Mouse (Mus musculus) hindbrain, embryonic 13.5 days (tissue): Measurements from ENCODE around the gene Gmnn. TPM values are rescaled to one million over a fixed set of nuclear protein-coding genes. Genes with fewer than 3 reads are reported as not detected.
"Not testable (repeated sequence)": the region's sequence is repeated elsewhere in the genome, so short reads cannot be mapped to it uniquely, and the experiment has no call there.

Source experiments
- ATAC-seq: fragments of 200-750 bp; cut with Nextera tagmentation; 2 replicates; pipeline ENCODE4 v1.8.0; 2017; ENCODE audit warnings: moderate TSS enrichment; ENCODE audit not compliant: low FRiP score
- H3K27ac ChIP-seq: fragments of 300-500 bp; sonication (generic); 2 replicates; pipeline ENCODE4 v1.5.1; 2015; ENCODE audit warnings: inconsistent platforms, mild to moderate bottlenecking, moderate library complexity
- H3K27me3 ChIP-seq: fragments of 300-500 bp; sonication (generic); 2 replicates; pipeline ENCODE4 v1.6.1; 2015; ENCODE audit warnings: mild to moderate bottlenecking, inconsistent platforms
- H3K36me3 ChIP-seq: fragments of 300-500 bp; sonication (generic); 2 replicates; pipeline ENCODE4 v1.6.1; 2015; ENCODE audit warnings: mild to moderate bottlenecking, inconsistent platforms
- H3K4me1 ChIP-seq: fragments of 300-500 bp; sonication (generic); replicated peaks from 2 replicates; pipeline ENCODE4 v1.6.1; 2015; ENCODE audit warnings: inconsistent platforms
- H3K4me2 ChIP-seq: fragments of 300-500 bp; sonication (generic); 2 replicates; pipeline ENCODE4 v1.6.1; 2015; ENCODE audit warnings: inconsistent platforms, mild to moderate bottlenecking, moderate library complexity
- H3K4me3 ChIP-seq: fragments of 300-500 bp; sonication (generic); 2 replicates; pipeline ENCODE4 v1.5.1; 2015; ENCODE audit warnings: mild to moderate bottlenecking, inconsistent platforms
- H3K9ac ChIP-seq: fragments of 300-500 bp; sonication (generic); 2 replicates; pipeline ENCODE4 v1.6.1; 2015; ENCODE audit warnings: mild to moderate bottlenecking, inconsistent platforms
- H3K9me3 ChIP-seq: fragments of 300-500 bp; sonication (generic); 2 replicates; pipeline ENCODE4 v1.6.1; 2016; ENCODE audit warnings: inconsistent platforms
- WGBS: fragments of 180-500 bp; shearing (Covaris S2); methylation state at CpG from one replicate; pipeline ENCODE4 v1.1.7; 2015; 5-methylcytosine and 5-hydroxymethylcytosine counted together
- polyA plus RNA-seq: library from polyadenylated mRNA; unstranded; fragments of >200 nt; fragmentation: Nextera tagmentation; extraction: Ambion mirVana; gene quantifications from 2 replicates; pipeline ENCODE4 v1.2.1, GENCODE M21; 2015

The Gmnn gene
- polyA plus RNA-seq, 1 experiment from 2014 or later = 28.0 TPM

GRCm38 (mm10) chr13:24787477-24787876, 25.8 kb upstream of the Gmnn start:
- H3K36me3 ChIP-seq = no peaks in the 10 kb centered on the region
- H3K4me3 ChIP-seq = no peak overlapping the region
- H3K27me3 ChIP-seq = no peaks in the 10 kb centered on the region
- H3K4me2 ChIP-seq = no peak overlapping the region
- WGBS = 88% methylated on average over 5 of the region's 5 CpGs
- no peak overlapping the region for H3K9ac ChIP-seq
- no peaks in the 10 kb centered on the region for H3K9me3 ChIP-seq
- no peak for ATAC-seq
- H3K27ac ChIP-seq = no peak overlapping the region
- H3K4me1 ChIP-seq = no peaks in the 10 kb centered on the region

GRCm38 (mm10) chr13:24786014-24786490, 24.3 kb upstream of the Gmnn start:
- H3K36me3 ChIP-seq = no peaks in the 10 kb centered on the region
- no peaks in the 10 kb centered on the region for H3K9me3 ChIP-seq
- ATAC-seq = no peak
- H3K4me3 ChIP-seq = no peak overlapping the region
- peaks cover 7% of the 10 kb centered on the region for H3K4me1 ChIP-seq
- H3K9ac ChIP-seq = no peak overlapping the region
- no peaks in the 10 kb centered on the region for H3K27me3 ChIP-seq
- 48% methylated on average over 11 of the region's 11 CpGs for WGBS
- no peak overlapping the region for H3K27ac ChIP-seq
- H3K4me2 ChIP-seq = no peak overlapping the region

GRCm38 (mm10) chr13:24781916-24782315, 20.2 kb upstream of the Gmnn start:
- 66% methylated on average over 5 of the region's 5 CpGs for WGBS

DNA sequence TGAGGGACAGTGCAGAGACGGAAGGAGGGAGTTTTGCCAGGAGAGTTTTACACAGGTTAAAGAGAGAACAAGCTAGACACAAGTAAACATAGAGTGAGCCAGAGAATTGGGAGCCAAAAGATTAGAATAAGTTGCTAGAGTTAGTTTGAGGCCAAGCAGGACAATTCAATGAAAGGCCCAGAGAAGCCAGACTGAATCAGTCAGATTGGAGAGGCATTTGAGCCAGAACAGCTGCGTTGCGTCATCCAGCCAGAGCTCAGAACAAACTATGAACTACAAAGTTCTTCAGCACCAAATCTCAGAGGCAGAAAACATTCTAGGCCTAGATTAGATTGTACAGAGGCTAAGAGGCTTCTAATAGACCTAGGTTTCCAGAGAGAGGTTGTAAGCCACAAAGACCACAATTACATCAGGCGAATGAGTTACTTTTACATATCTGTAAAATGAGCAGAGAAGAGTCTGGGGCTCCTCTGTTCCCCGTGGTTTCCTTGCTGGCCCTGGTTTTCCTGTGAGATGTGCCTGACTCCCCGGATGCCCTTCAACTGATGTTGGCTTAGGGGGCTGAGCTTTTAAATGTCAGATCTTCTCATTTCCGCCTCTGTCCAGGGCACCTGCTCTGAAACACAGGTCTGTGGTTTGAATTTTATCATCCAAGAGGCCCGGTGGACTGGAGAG, 17.1 kb upstream of the Gmnn start:
- Histone ChIP-seq H3K36me3 (no peaks in the 10 kb centered on the region), H3K9me3 (no peaks in the 10 kb centered on the region), H3K27ac (no peak overlapping the region), H3K9ac (no peak overlapping the region), H3K4me3 (no peak overlapping the region), H3K4me1 (peaks cover 7% of the 10 kb centered on the region), H3K27me3 (no peaks in the 10 kb centered on the region), H3K4me2 (no peak overlapping the region)
- ATAC-seq = no peak
- WGBS = 88% methylated on average over 8 of the region's 8 CpGs

More at GRCm38 (mm10) chr13:24781916-24782315, 20.2 kb upstream of the Gmnn start:
- Histone ChIP-seq H3K4me2 (no peak overlapping the region), H3K36me3 (no peaks in the 10 kb centered on the region), H3K4me1 (peaks cover 7% of the 10 kb centered on the region), H3K4me3 (no peak overlapping the region), H3K27me3 (no peaks in the 10 kb centered on the region), H3K9ac (no peak overlapping the region), H3K27ac (no peak overlapping the region), H3K9me3 (no peaks in the 10 kb centered on the region)
- no peak for ATAC-seq

GRCm38 (mm10) chr13:24778026-24778425, 16.3 kb upstream of the Gmnn start:
- WGBS = 84% methylated on average over 2 of the region's 2 CpGs
- Histone ChIP-seq H3K9ac (no peak overlapping the region), H3K36me3 (no peaks in the 10 kb centered on the region), H3K9me3 (no peaks in the 10 kb centered on the region), H3K4me3 (no peak overlapping the region), H3K27me3 (no peaks in the 10 kb centered on the region), H3K4me1 (peaks cover 7% of the 10 kb centered on the region), H3K27ac (no peak overlapping the region), H3K4me2 (no peak overlapping the region)
- ATAC-seq = no peak

DNA sequence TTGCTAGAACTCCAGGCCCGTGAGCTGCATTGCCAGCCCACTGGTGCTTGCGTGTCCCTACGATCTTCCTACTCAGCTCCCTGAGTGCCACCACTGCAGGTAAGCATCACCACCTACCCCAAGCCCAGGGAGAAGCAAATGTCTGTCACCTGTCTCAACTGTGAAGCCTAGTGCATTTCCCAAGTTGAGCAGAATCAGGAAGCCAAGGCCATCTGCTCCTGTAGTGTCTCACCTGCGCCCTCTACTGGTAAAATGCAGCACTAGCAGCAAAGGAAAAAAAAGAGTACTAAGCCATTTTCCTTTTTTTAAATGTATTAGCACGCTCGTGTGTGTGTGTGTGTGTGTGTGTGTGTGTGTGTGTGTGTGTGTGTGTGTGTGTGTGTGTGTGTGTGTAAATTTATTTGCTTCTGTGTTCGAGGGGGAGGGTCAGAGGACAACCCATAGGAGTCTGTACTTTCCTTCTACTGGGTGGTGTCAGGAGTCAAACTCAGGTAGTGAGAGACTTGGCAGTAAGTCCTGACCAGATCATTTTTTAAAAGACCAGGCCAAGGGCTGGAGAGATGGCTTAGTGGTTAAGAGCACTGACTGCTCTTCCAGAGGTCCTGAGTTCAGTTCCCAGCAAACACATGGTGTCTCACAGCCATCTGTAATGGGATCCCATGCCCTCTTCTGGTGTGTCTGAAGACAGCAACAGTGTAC, 14.6 kb upstream of the Gmnn start:
- Histone ChIP-seq H3K36me3 (no peaks in the 10 kb centered on the region), H3K4me2 (no peak overlapping the region), H3K9ac (no peak overlapping the region), H3K27me3 (no peaks in the 10 kb centered on the region), H3K27ac (no peak overlapping the region), H3K4me3 (no peak overlapping the region), H3K9me3 (no peaks in the 10 kb centered on the region), H3K4me1 (no peaks in the 10 kb centered on the region)
- 52% methylated on average over 7 of the region's 7 CpGs for WGBS
- no peak for ATAC-seq

DNA sequence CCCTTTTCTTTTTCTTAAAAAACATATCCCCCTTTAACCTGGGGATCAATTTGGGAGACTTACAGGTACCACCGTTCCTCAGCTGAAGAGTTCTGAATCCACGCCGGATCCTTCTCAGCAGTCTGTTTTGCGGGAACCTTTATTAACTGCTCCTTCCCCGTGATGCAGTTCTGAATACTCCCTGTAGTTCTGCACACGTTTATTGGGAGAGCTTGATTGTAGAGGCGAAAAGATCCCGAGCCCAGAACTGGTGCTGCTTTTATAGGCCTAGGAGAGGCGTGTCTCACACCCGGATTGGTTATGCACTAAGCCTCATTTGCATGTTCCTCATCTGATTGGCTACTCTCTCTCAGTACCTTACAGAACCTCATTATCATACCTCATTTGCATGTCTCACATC, 9.8 kb upstream of the Gmnn start:
- H3K9ac ChIP-seq, H3K4me3 ChIP-seq, H3K4me2 ChIP-seq, H3K4me1 ChIP-seq, H3K9me3 ChIP-seq, ATAC-seq, H3K27me3 ChIP-seq, H3K36me3 ChIP-seq, H3K27ac ChIP-seq: not testable (repeated sequence)
- WGBS = 94% methylated on average over 10 of the region's 10 CpGs

GRCm38 (mm10) chr13:24767809-24768208, 6.1 kb upstream of the Gmnn start:
- not testable (repeated sequence) for H3K9me3 ChIP-seq, H3K27ac ChIP-seq, H3K4me3 ChIP-seq, H3K27me3 ChIP-seq, H3K36me3 ChIP-seq, H3K9ac ChIP-seq, H3K4me1 ChIP-seq, ATAC-seq, H3K4me2 ChIP-seq
- 83% methylated on average over 4 of the region's 4 CpGs for WGBS

- H3K9ac ChIP-seq = peak overlapping the region; percentile 65; the same call in 1 of the 2 replicates
- peaks cover 5% of the 10 kb centered on the region for H3K4me1 ChIP-seq
- no peak for ATAC-seq
- WGBS = 45% methylated on average over 4 of the region's 4 CpGs
- H3K4me3 ChIP-seq = peak overlapping the region; percentile 75
- H3K27me3 ChIP-seq = no peaks in the 10 kb centered on the region
- H3K9me3 ChIP-seq = no peaks in the 10 kb centered on the region
- H3K27ac ChIP-seq = no peak overlapping the region
- peak overlapping the region; percentile 61 for H3K4me2 ChIP-seq
- no peaks in the 10 kb centered on the region for H3K36me3 ChIP-seq
These were observed 531 bp upstream of the Gmnn start for GRCm38 (mm10) chr13:24762254-24762653.

GRCm38 (mm10) chr13:24761083-24761402, 680 bp downstream of the Gmnn start:
- 7% methylated on average over 10 of the region's 10 CpGs for WGBS

DNA sequence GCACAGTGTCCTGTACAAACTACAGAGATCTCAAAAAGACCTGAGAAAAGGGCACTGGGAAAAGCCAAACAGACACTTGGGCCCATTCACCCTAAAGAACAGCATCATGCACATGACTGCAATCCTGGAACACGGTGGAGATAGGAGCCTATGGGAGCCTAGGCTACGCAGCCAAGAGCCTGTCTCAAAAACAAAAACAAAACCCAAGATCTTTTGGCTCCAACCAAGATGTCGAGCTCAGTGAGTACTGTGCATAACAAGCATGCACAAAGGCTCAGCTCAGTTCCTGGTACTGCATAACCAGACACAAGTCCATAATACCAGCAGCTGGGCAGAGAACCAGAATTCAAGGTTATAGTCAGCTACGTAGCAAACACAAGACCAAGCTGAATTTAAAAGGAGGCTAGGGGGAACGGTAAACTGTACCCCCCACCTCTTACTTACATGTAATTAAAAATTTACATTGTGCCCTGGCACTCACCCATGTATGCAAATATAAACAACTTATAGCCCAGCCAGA, 1.3 kb downstream of the Gmnn start:
- no peaks in the 10 kb centered on the region for H3K9me3 ChIP-seq
- peaks cover 5% of the 10 kb centered on the region for H3K4me1 ChIP-seq
- 0 out of 2 replicates have a peak, but pooled peaks cover 8% of the 10 kb centered on the region for H3K36me3 ChIP-seq
- ATAC-seq = no peak
- WGBS = 71% methylated on average over 5 of the region's 5 CpGs
- peak overlapping the region; percentile 39; the same call in 1 of the 2 replicates for H3K9ac ChIP-seq
- H3K4me3 ChIP-seq = peak overlapping the region; percentile 75; the same call in 1 of the 2 replicates
- H3K4me2 ChIP-seq = peak overlapping the region; percentile 61
- no peaks in the 10 kb centered on the region for H3K27me3 ChIP-seq
- H3K27ac ChIP-seq = no peak overlapping the region

More at GRCm38 (mm10) chr13:24761083-24761402, 680 bp downstream of the Gmnn start:
- H3K4me3 ChIP-seq = peak overlapping the region; percentile 75
- no peak for ATAC-seq
- H3K27me3 ChIP-seq = no peaks in the 10 kb centered on the region
- peak overlapping the region; percentile 65 for H3K9ac ChIP-seq
- H3K27ac ChIP-seq = no peak overlapping the region
- 0 out of 2 replicates have a peak, but pooled peaks cover 2% of the 10 kb centered on the region for H3K36me3 ChIP-seq
- H3K4me1 ChIP-seq = peaks cover 5% of the 10 kb centered on the region
- H3K4me2 ChIP-seq = peak overlapping the region; percentile 61
- no peaks in the 10 kb centered on the region for H3K9me3 ChIP-seq

DNA sequence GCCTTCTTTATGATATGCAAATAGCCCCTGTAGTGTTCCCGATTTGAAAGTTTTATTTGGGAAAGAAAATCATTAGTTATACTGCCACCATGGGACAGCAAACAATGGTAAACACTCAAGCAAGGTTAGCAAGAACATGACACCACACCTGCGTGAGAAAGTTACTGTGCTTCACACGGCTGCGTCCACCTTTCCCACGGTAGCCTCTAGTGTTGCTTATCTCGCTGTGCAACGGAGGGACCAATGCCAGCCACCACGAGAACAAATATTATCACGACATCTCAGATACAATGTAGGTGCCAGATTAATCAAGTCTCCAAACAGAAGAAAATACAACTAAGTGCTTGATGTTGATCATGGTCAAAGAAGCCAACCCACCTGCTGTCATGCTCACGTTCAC, 2.3 kb downstream of the Gmnn start:
- H3K27me3 ChIP-seq = no peaks in the 10 kb centered on the region
- H3K9ac ChIP-seq = no peak overlapping the region
- no peak for ATAC-seq
- H3K4me3 ChIP-seq = no peak overlapping the region
- H3K36me3 ChIP-seq = peaks cover 8% of the 10 kb centered on the region; the same call in 1 of the 2 replicates
- no peak overlapping the region for H3K4me2 ChIP-seq
- no peak overlapping the region for H3K27ac ChIP-seq
- H3K4me1 ChIP-seq = peaks cover 5% of the 10 kb centered on the region
- 92% methylated on average over 10 of the region's 10 CpGs for WGBS
- no peaks in the 10 kb centered on the region for H3K9me3 ChIP-seq
